Mouse (Mus musculus) thymus, adult 2 months (tissue): ENCODE measurements around the gene Arl14. TPM values are rescaled to one million over a fixed set of nuclear protein-coding genes. Genes with fewer than 3 reads are reported as not detected.

Experiments
- DNase-seq: peaks from one replicate; pipeline ENCODE4 v3.0.0; 2021
- H3K27ac ChIP-seq: fragments of 200-500 bp; 2 replicates; pipeline ENCODE4 v1.5.1; 2012; ENCODE audit warnings: low read length, control low read depth; ENCODE audit not compliant: control insufficient read depth, insufficient read depth
- H3K27me3 ChIP-seq: fragments of 200-500 bp; 2 replicates; pipeline ENCODE4 v1.6.1; 2012; ENCODE audit warnings: mild to moderate bottlenecking, low read length, moderate library complexity, mixed read lengths; ENCODE audit not compliant: control insufficient read depth, insufficient read depth
- H3K36me3 ChIP-seq: fragments of 200-500 bp; 2 replicates; pipeline ENCODE4 v1.6.1; 2012; ENCODE audit warnings: mild to moderate bottlenecking, low read length, moderate library complexity; ENCODE audit not compliant: control insufficient read depth, insufficient read depth
- H3K4me1 ChIP-seq: fragments of 200-500 bp; replicated peaks from 2 replicates; pipeline ENCODE4 v1.6.1; 2012; ENCODE audit warnings: low read length; ENCODE audit not compliant: control insufficient read depth, insufficient read depth
- H3K4me3 ChIP-seq: fragments of 200-500 bp; 2 replicates; pipeline ENCODE4 v1.5.1; 2012; ENCODE audit warnings: mild to moderate bottlenecking, low read length, control low read depth, moderate library complexity; ENCODE audit not compliant: control insufficient read depth, insufficient read depth
- CTCF ChIP-seq: fragments of 200-500 bp; IDR thresholded peaks from 2 replicates; pipeline ENCODE4 v1.5.1; 2012; ENCODE audit warnings: mild to moderate bottlenecking, control low read depth, low read length, moderate library complexity, borderline replicate concordance; ENCODE audit not compliant: control insufficient read depth, poor library complexity, insufficient read depth; ENCODE audit errors: extremely low read depth
- POLR2A ChIP-seq: fragments of 200-500 bp; IDR thresholded peaks from 2 replicates; pipeline ENCODE4 v1.6.1; 2012; ENCODE audit warnings: mild to moderate bottlenecking, low read length, control low read depth, moderate library complexity; ENCODE audit not compliant: control insufficient read depth, poor library complexity, insufficient read depth; ENCODE audit errors: extremely low read depth
- WGBS: fragments of 180-500 bp; shearing (Covaris S2); methylation state at CpG from one replicate; pipeline ENCODE4 v1.1.7; 2018; 5-methylcytosine and 5-hydroxymethylcytosine counted together
- polyA plus RNA-seq: library from polyadenylated mRNA; depleted of rRNA; stranded (reverse); fragments of >200 nt; gene quantifications from 2 replicates; pipeline ENCODE4 v1.2.3, GENCODE M21; 2012

Gene Arl14
- polyA plus RNA-seq, 1 experiment = not detected

GRCm38 (mm10) chr3:69200251-69200650 is 22.0 kb upstream of the Arl14 start:
- no peak for DNase-seq
- no peak overlapping the region for H3K4me3 ChIP-seq
- 100% methylated on average over 1 of the region's 1 CpGs for WGBS
- TF ChIP-seq CTCF = no peak
- TF ChIP-seq POLR2A = no peak
- no peaks in the 10 kb centered on the region for H3K27me3 ChIP-seq
- no peak overlapping the region for H3K27ac ChIP-seq
- no peaks in the 10 kb centered on the region for H3K36me3 ChIP-seq
- H3K4me1 ChIP-seq = peaks cover 12% of the 10 kb centered on the region

- Histone ChIP-seq H3K36me3 (no peaks in the 10 kb centered on the region), H3K4me3 (no peak overlapping the region), H3K4me1 (peaks cover 18% of the 10 kb centered on the region), H3K27ac (no peak overlapping the region), H3K27me3 (no peaks in the 10 kb centered on the region)
- TF ChIP-seq CTCF = no peak
- no peak for TF ChIP-seq POLR2A
- 88% methylated on average over 2 of the region's 2 CpGs for WGBS
- DNase-seq = no peak
Observed at GRCm38 (mm10) chr3:69201206-69201605, 21.0 kb upstream of the Arl14 start.

DNA sequence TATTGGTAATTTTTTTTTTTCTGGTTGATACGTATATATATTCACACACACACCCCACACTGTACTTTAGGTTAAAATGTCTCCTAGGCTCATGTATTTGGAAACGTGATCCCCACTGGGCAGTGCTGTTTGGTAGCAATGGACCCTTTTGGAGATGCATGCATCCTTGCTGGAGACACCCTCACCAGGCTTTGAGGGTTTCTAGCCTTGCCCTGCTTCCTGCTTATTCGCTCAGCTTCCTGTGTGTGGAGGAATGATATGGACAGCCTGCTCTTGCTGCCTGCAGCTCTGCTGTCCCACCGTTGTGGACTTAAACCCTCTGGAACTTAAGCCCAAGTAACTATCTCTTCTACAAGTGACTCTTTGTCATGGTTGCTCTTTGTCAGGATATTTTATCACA is 19.3 kb upstream of the Arl14 start:
- WGBS = 34% methylated on average over 4 of the region's 4 CpGs
- DNase-seq = no peak
- Histone ChIP-seq H3K4me3 (no peak overlapping the region), H3K27me3 (no peaks in the 10 kb centered on the region), H3K27ac (no peak overlapping the region), H3K36me3 (no peaks in the 10 kb centered on the region), H3K4me1 (peaks cover 20% of the 10 kb centered on the region)
- TF ChIP-seq CTCF (no peak), POLR2A (no peak)

- H3K4me1 ChIP-seq = peaks cover 20% of the 10 kb centered on the region
- TF ChIP-seq CTCF = no peak
- TF ChIP-seq POLR2A = no peak
- H3K36me3 ChIP-seq = no peaks in the 10 kb centered on the region
- peak; percentile 37 for DNase-seq
- WGBS = 2% methylated on average over 7 of the region's 7 CpGs
- peak overlapping the region; percentile 69 for H3K27ac ChIP-seq
- H3K27me3 ChIP-seq = no peaks in the 10 kb centered on the region
- no peak overlapping the region for H3K4me3 ChIP-seq
Observed at GRCm38 (mm10) chr3:69205266-69206054, 16.8 kb upstream of the Arl14 start.

DNA sequence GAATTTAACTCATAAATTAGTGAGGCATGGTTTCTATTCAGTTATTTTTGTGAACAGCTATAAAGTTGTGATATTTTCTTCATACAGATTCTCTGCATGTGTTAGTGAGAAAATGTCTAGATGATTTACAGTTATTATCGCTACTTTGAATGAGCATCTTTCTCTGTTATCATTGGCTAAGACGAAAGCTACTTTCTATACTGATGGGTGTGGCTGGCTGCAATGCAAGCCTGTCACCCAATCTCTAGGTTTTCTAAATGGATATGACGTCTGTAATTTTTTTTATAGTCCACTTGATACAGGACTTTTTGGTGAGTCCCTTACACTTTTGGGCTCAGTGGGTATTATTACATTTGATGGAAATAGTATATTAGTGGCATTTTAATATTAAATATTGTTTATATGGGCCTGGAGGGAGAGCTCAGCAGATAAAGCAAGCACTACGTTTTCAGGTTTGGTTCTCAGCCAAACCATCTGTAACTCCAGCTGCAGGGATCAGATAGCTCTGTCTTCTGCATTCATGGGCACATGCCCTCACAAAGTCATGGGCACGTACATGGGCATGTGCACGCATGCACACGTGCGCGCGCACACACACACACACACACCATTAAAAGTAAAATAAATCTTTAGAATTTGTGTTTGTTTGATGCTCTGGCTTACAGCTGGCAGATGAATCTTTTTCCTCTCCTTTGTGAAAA is 15.9 kb upstream of the Arl14 start:
- Histone ChIP-seq H3K4me3 (no peak overlapping the region), H3K27me3 (no peaks in the 10 kb centered on the region), H3K27ac (no peak overlapping the region), H3K4me1 (peaks cover 20% of the 10 kb centered on the region), H3K36me3 (no peaks in the 10 kb centered on the region)
- no peak for TF ChIP-seq POLR2A
- DNase-seq = no peak
- WGBS = 62% methylated on average over 10 of the region's 10 CpGs

- no peaks in the 10 kb centered on the region for H3K36me3 ChIP-seq
- H3K27me3 ChIP-seq = no peaks in the 10 kb centered on the region
- no peak for DNase-seq
- WGBS = 59% methylated on average over 12 of the region's 12 CpGs
- H3K4me3 ChIP-seq = no peak overlapping the region
- no peak overlapping the region for H3K27ac ChIP-seq
- TF ChIP-seq CTCF = no peak
- no peak for TF ChIP-seq POLR2A
- H3K4me1 ChIP-seq = peaks cover 17% of the 10 kb centered on the region
Observed at GRCm38 (mm10) chr3:69208441-69209309, 13.5 kb upstream of the Arl14 start.
